Mouse (Mus musculus) thymus, postnatal 4 days (tissue): Measurements from ENCODE around the gene Khdc1b.
"Not testable (repeated sequence)": the region's sequence is repeated elsewhere in the genome, so short reads cannot be mapped to it uniquely, and the experiment has no call there.

Experiments
- DNase-seq: peaks from one replicate; pipeline ENCODE4 v3.0.0; 2021

The Khdc1b gene

GRCm38 (mm10) chr1:21383256-21383655 is at the start of gene Khdc1b:
Gene Khdc1b (plus strand): TSS chr1:21383556.
- DNase-seq: no peak

GRCm38 (mm10) chr1:21335836-21336235 is 47.5 kb upstream of the Khdc1b start:
- no peak for DNase-seq

- no peak for DNase-seq
These were observed 42.6 kb upstream of the Khdc1b start for GRCm38 (mm10) chr1:21340745-21341144.

GRCm38 (mm10) chr1:21344253-21344652 is 39.1 kb upstream of the Khdc1b start:
- DNase-seq: peak; percentile 69

GRCm38 (mm10) chr1:21344752-21345151 is 38.6 kb upstream of the Khdc1b start:
- not testable (repeated sequence) for DNase-seq

GRCm38 (mm10) chr1:21349341-21349740 is 34.0 kb upstream of the Khdc1b start, which contains the start of gene Khdc1a:
Gene Khdc1a (plus strand): TSS chr1:21349641.
- DNase-seq: no peak

- not testable (repeated sequence) for DNase-seq
These were observed 15.3 kb upstream of the Khdc1b start, which contains the start of gene Khdc1c for GRCm38 (mm10) chr1:21368031-21368430. Gene Khdc1c (plus strand): TSS chr1:21368331.

- DNase-seq: no peak
These were observed 7.8 kb downstream of the Khdc1b start for GRCm38 (mm10) chr1:21391138-21391671.

- DNase-seq: no peak
These were observed 19.4 kb downstream of the Khdc1b start for GRCm38 (mm10) chr1:21402804-21403203.

GRCm38 (mm10) chr1:21407266-21407665 is 23.9 kb downstream of the Khdc1b start:
- no peak for DNase-seq

GRCm38 (mm10) chr1:21411331-21412196 is 28.2 kb downstream of the Khdc1b start:
- peak; percentile 28 for DNase-seq

- no peak for DNase-seq
These were observed 28.8 kb downstream of the Khdc1b start for GRCm38 (mm10) chr1:21412197-21412555.

GRCm38 (mm10) chr1:21419370-21419769 is 36.0 kb downstream of the Khdc1b start:
- DNase-seq: peak; percentile 45

- no peak for DNase-seq
These were observed 42.3 kb downstream of the Khdc1b start for GRCm38 (mm10) chr1:21425654-21426053.

- no peak for DNase-seq
These were observed 44.7 kb downstream of the Khdc1b start for GRCm38 (mm10) chr1:21428079-21428478.

GRCm38 (mm10) chr1:21431666-21432065 is 48.3 kb downstream of the Khdc1b start:
- no peak for DNase-seq

- no peak for DNase-seq
These were observed 51.5 kb downstream of the Khdc1b start for GRCm38 (mm10) chr1:21434853-21435252.
